Mouse (Mus musculus): ENCODE data around the gene Tmem115. TPM values are rescaled to one million over a fixed set of nuclear protein-coding genes. Genes with fewer than 3 reads are reported as not detected.
"Not testable (repeated sequence)": the region's sequence is repeated elsewhere in the genome, so short reads cannot be mapped to it uniquely, and the experiment has no call there.

Gene Tmem115
- total RNA-seq, 2 experiments from 2014 or later, result 1.9 to 5.9 TPM

DNA sequence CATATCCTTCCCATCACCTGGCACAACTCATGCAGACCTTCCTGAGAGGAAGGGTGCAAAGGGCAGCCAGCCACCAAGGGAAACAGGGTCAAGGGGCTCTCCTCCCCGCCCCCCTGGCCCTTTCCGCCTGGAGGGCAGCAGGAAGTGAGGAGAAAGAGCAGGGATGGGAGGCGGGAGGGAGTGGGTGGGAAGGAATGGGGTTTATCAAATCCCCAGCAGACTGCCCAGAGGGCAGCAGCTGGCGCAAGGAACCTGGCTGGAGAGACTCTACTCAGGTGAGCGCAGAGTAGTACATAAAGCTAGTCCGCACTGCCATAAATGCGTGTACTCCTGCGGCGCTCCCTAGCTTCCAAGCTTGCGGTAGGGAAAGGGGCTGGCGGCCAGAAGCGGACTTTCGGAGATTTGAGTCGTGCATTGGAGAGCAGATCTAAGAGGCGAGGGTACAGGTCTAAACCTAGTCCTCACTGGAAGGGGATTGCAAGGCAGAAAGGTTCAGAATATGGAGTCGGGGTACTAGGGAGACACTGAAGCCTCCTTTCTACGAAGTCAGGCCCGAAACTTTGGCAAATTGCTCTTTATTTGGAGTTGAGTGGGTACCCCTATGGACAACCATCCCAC, 34.1 kb downstream of the Tmem115 start, which contains the start of gene Hyal2:
Gene Hyal2 (plus strand): TSS at position 244 of the 618 bp plus-strand sequence.
- no peak for ATAC-seq (replicated peaks; ENCODE audit: low FRiP score, poor library complexity, severe bottlenecking)

DNA sequence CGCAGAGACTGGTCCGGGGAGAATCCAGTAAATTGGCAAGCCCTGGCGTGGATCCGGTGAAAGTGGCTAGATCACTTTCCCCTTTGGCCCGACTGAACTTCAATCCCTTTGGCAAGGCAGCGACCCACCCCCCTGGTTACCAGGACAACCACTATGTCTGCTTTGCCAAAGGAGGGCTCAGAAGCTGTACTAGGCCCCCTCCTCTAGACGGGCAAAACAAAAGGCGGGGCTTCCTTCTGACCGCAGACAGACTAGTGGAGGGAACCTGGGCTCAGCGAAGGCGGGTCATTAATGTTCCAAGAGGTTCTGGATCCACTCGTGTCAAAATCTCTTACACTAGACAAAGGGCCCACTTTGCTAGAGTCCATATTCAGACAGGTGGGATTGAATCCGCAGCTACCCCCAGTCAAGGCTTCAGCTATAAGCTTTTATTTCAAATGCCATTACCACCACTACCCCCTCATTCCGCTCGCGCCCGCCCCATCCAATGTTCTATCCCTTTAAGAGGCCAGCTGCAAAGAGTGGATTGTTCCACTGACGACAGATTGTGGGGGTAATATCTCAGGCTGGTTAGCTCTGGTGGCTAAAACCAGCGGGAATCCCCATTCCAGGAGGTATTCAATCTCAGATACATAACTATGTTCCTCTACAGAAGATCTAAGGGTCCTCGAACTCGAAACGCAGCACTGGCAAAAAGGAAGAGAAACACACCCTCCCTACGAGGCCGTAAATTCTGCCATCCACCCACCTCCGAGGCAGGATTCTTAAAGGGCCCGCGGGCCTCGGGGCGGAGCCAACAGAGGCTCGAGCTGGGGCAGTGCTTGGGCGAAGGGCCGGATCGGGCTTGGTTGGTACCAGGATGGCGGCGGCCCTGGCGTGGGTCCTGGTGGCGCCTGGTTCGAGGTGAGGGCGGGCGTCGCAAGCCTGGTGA, 34.9 kb downstream of the Tmem115 start:
- peak; percentile 75 for ATAC-seq (replicated peaks; ENCODE audit: low FRiP score, poor library complexity, severe bottlenecking)

DNA sequence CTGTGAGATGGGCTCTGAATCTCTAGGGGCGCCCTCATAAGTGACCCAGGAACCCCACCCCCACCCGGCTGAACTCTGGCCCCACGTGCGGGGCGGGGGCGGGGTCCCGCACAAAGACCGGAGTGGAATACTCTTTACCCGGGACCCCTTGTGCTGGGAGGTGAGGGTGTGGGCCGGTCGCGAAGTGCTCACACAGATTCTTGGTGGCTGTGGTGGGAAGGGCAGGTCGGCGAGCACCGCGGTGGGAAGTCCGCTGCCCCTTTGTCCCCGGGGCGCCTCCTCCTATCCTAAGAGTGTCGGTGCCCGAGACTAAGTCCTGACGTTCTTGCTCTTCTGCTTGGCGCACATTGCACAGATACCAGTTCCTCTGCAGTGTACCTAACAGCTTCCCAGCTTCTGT, 35.5 kb downstream of the Tmem115 start:
- ATAC-seq (replicated peaks; ENCODE audit: low FRiP score, poor library complexity, severe bottlenecking), result no peak; the same call in 1 of the 2 replicates

- ATAC-seq (replicated peaks; ENCODE audit: low FRiP score, poor library complexity, severe bottlenecking), result no peak
Measured at GRCm38 (mm10) chr9:107570016-107570415, 36.3 kb downstream of the Tmem115 start.

- ATAC-seq (replicated peaks; ENCODE audit: low FRiP score, poor library complexity, severe bottlenecking), result peak; percentile 40
Measured at GRCm38 (mm10) chr9:107570845-107571244, 37.1 kb downstream of the Tmem115 start.

- no peak for ATAC-seq (replicated peaks; ENCODE audit: low FRiP score, poor library complexity, severe bottlenecking)
Measured at GRCm38 (mm10) chr9:107571534-107572326, 38.0 kb downstream of the Tmem115 start.

DNA sequence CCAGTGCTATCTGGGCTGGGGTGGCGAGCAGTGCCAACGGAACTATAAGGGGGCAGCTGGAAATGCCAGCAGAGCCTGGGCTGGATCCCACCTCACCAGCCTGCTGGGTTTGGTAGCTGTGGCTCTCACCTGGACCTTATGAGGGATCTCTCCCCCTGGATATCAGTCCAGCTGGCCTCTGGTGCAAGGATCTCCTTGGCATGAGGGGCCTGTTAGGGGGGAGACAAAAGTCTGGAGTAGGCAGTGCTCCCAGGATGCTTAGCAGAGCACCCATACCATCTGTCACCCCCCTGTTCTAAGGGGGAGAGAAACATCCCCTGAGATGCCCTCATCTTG, 38.5 kb downstream of the Tmem115 start:
- ATAC-seq (replicated peaks; ENCODE audit: low FRiP score, poor library complexity, severe bottlenecking), result no peak

DNA sequence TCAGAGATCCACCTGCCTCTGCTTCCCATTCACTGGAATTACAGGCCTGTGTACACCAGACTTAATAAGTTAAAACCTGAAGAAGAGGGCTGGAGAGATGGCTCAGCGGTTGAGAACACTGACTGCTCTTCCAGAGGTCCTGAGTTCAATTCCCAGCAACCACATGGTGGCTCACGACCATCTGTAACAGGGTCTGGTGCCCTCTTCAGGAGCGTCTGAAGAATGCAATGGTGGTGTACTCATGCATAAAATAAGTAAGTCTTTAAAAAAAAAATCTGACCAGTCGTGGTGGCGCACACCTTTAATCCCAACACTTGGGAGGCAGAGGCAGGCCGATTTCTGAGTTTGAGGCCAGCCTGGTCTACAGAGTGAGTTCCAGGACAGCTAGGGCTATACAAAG, 40.0 kb downstream of the Tmem115 start:
- not testable (repeated sequence) for ATAC-seq (replicated peaks; ENCODE audit: low FRiP score, poor library complexity, severe bottlenecking)

GRCm38 (mm10) chr9:107575579-107576356, 42.0 kb downstream of the Tmem115 start:
- ATAC-seq (replicated peaks; ENCODE audit: low FRiP score, poor library complexity, severe bottlenecking), result no peak

- ATAC-seq (replicated peaks; ENCODE audit: low FRiP score, poor library complexity, severe bottlenecking), result peak; percentile 78
Measured at GRCm38 (mm10) chr9:107576357-107577107, 42.8 kb downstream of the Tmem115 start, which contains the start of gene Hyal1. TSS of gene Hyal1 (plus strand) at chr9:107576927.

- no peak for ATAC-seq (replicated peaks; ENCODE audit: low FRiP score, poor library complexity, severe bottlenecking)
Measured at GRCm38 (mm10) chr9:107577871-107578270, 44.1 kb downstream of the Tmem115 start.

- ATAC-seq (replicated peaks; ENCODE audit: low FRiP score, poor library complexity, severe bottlenecking), result no peak
Measured at GRCm38 (mm10) chr9:107578587-107578986, 44.8 kb downstream of the Tmem115 start, which contains the start of gene Naa80. TSS of gene Naa80 (plus strand) at chr9:107578887.

GRCm38 (mm10) chr9:107579023-107579900, 45.5 kb downstream of the Tmem115 start:
- no peak for ATAC-seq (replicated peaks; ENCODE audit: low FRiP score, poor library complexity, severe bottlenecking)

GRCm38 (mm10) chr9:107580501-107581317, 47.0 kb downstream of the Tmem115 start, which contains the start of gene Hyal3:
TSS of gene Hyal3 (plus strand) at chr9:107580818.
- peak; percentile 77 for ATAC-seq (replicated peaks; ENCODE audit: low FRiP score, poor library complexity, severe bottlenecking)

DNA sequence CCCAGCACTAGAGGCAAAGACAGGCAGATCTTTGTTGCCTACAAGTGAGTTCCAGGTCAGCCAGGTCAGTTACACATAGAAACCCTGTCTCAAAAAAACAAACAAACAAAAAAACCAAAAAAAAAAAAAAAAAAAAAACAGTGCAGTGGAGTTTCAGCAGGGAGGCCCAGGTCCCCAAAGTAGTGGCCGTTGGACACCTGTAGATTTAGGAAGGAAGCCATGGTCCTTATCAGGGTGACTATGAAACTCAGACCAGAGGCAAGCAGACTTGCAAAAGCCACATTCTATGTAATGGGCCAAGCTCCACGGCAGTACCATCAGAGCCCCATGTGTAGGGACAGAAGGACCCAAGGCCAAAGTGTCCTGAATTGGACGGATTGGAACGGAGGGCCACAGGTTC, 47.8 kb downstream of the Tmem115 start:
- 0 out of 2 replicates have a peak, but pooled peaks have one; percentile 11 for ATAC-seq (replicated peaks; ENCODE audit: low FRiP score, poor library complexity, severe bottlenecking)

DNA sequence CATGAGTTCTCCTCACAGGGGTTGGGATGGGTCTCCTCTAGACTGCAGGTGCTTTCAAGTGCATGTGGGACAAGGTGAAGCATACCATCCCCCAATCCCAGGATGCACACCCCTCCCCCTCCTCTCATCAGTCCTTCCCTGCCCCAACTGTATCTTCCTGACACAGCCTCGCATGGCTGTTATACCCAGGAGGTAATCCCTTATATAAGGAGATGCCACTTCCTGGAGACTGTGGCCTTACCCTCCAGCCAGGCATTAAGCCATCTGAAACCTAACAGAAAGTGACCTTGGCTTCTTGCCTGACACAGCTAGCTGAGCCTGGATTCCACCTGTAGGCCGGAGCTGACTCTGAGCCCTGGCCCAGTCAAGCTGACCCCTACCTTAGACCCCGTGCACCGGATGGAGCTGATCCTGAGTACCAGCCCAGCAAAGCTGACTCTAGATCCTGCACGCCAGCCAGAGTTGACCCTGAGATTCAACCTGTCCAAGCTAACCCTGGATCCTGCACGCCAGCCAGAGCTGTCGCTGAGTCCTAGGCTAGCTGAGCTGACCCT, 48.8 kb downstream of the Tmem115 start:
- no peak for ATAC-seq (replicated peaks; ENCODE audit: low FRiP score, poor library complexity, severe bottlenecking)
